Mouse (Mus musculus): ENCODE data around the gene Adra2a. TPM values are rescaled to one million over a fixed set of nuclear protein-coding genes. Genes with fewer than 3 reads are reported as not detected.

Gene Adra2a
- total RNA-seq (2017), result 0.19 TPM in 1 of 3 replicates, not detected in the others

GRCm38 (mm10) chr19:54043851-54044250 lies at the start of gene Adra2a:
Gene Adra2a, plus strand, starts transcription at chr19:54044151.
- ATAC-seq (replicated peaks; ENCODE audit: insufficient number of reproducible peaks, low FRiP score, low TSS enrichment, poor library complexity, severe bottlenecking), result no peak

GRCm38 (mm10) chr19:53994276-53994675 lies 49.7 kb upstream of the Adra2a start:
- no peak for ATAC-seq (replicated peaks; ENCODE audit: insufficient number of reproducible peaks, low FRiP score, low TSS enrichment, poor library complexity, severe bottlenecking)

- 0 out of 2 replicates have a peak, but pooled peaks have one; percentile 13 for ATAC-seq (replicated peaks; ENCODE audit: insufficient number of reproducible peaks, low FRiP score, low TSS enrichment, poor library complexity, severe bottlenecking)
Measured at GRCm38 (mm10) chr19:54010973-54011372, 33.0 kb upstream of the Adra2a start.

- no peak for ATAC-seq (replicated peaks; ENCODE audit: insufficient number of reproducible peaks, low FRiP score, low TSS enrichment, poor library complexity, severe bottlenecking)
Measured at GRCm38 (mm10) chr19:54014999-54015398, 29.0 kb upstream of the Adra2a start.

GRCm38 (mm10) chr19:54015503-54015902 lies 28.4 kb upstream of the Adra2a start:
- no peak for ATAC-seq (replicated peaks; ENCODE audit: insufficient number of reproducible peaks, low FRiP score, low TSS enrichment, poor library complexity, severe bottlenecking)

- ATAC-seq (replicated peaks; ENCODE audit: insufficient number of reproducible peaks, low FRiP score, low TSS enrichment, poor library complexity, severe bottlenecking), result no peak
Measured at GRCm38 (mm10) chr19:54035100-54035499, 8.9 kb upstream of the Adra2a start.

- no peak for ATAC-seq (replicated peaks; ENCODE audit: insufficient number of reproducible peaks, low FRiP score, low TSS enrichment, poor library complexity, severe bottlenecking)
Measured at GRCm38 (mm10) chr19:54039441-54039840, 4.5 kb upstream of the Adra2a start.

GRCm38 (mm10) chr19:54040356-54041028 lies 3.5 kb upstream of the Adra2a start:
- no peak for ATAC-seq (replicated peaks; ENCODE audit: insufficient number of reproducible peaks, low FRiP score, low TSS enrichment, poor library complexity, severe bottlenecking)

GRCm38 (mm10) chr19:54041029-54041367 lies 3.0 kb upstream of the Adra2a start:
- 0 out of 2 replicates have a peak, but pooled peaks have one; percentile 16 for ATAC-seq (replicated peaks; ENCODE audit: insufficient number of reproducible peaks, low FRiP score, low TSS enrichment, poor library complexity, severe bottlenecking)

- no peak for ATAC-seq (replicated peaks; ENCODE audit: insufficient number of reproducible peaks, low FRiP score, low TSS enrichment, poor library complexity, severe bottlenecking)
Measured at GRCm38 (mm10) chr19:54044507-54045371, 788 bp downstream of the Adra2a start.

- ATAC-seq (replicated peaks; ENCODE audit: insufficient number of reproducible peaks, low FRiP score, low TSS enrichment, poor library complexity, severe bottlenecking), result no peak
Measured at GRCm38 (mm10) chr19:54045412-54045811, 1.5 kb downstream of the Adra2a start.

- no peak for ATAC-seq (replicated peaks; ENCODE audit: insufficient number of reproducible peaks, low FRiP score, low TSS enrichment, poor library complexity, severe bottlenecking)
Measured at GRCm38 (mm10) chr19:54045931-54046683, 2.2 kb downstream of the Adra2a start.

GRCm38 (mm10) chr19:54046684-54047070 lies 2.7 kb downstream of the Adra2a start:
- no peak for ATAC-seq (replicated peaks; ENCODE audit: insufficient number of reproducible peaks, low FRiP score, low TSS enrichment, poor library complexity, severe bottlenecking)

- ATAC-seq (replicated peaks; ENCODE audit: insufficient number of reproducible peaks, low FRiP score, low TSS enrichment, poor library complexity, severe bottlenecking), result no peak
Measured at GRCm38 (mm10) chr19:54047386-54048050, 3.6 kb downstream of the Adra2a start.

GRCm38 (mm10) chr19:54048161-54048885 lies 4.4 kb downstream of the Adra2a start:
- no peak for ATAC-seq (replicated peaks; ENCODE audit: insufficient number of reproducible peaks, low FRiP score, low TSS enrichment, poor library complexity, severe bottlenecking)

- no peak for ATAC-seq (replicated peaks; ENCODE audit: insufficient number of reproducible peaks, low FRiP score, low TSS enrichment, poor library complexity, severe bottlenecking)
Measured at GRCm38 (mm10) chr19:54051651-54052050, 7.7 kb downstream of the Adra2a start.

- no peak for ATAC-seq (replicated peaks; ENCODE audit: insufficient number of reproducible peaks, low FRiP score, low TSS enrichment, poor library complexity, severe bottlenecking)
Measured at GRCm38 (mm10) chr19:54055845-54056244, 11.9 kb downstream of the Adra2a start.

GRCm38 (mm10) chr19:54068447-54068846 lies 24.5 kb downstream of the Adra2a start:
- no peak for ATAC-seq (replicated peaks; ENCODE audit: insufficient number of reproducible peaks, low FRiP score, low TSS enrichment, poor library complexity, severe bottlenecking)
